Mouse (Mus musculus) heart, postnatal 25 days (tissue): Measurements from ENCODE around the gene Usp33. TPM values are rescaled to one million over a fixed set of nuclear protein-coding genes. Genes with fewer than 3 reads are reported as not detected.
"Not testable (repeated sequence)": the region's sequence is repeated elsewhere in the genome, so short reads cannot be mapped to it uniquely, and the experiment has no call there.

Experiments
- DNase-seq: peaks from one replicate; pipeline ENCODE4 v3.0.0; 2022; ENCODE audit warnings: low spot score
- intact Hi-C: fragments of 180-260 bp; cut with DNase I; formaldehyde crosslinking; loops from one replicate; pipeline ENCODE4 v1.15.1; 2025
- total RNA-seq, 2 experiments: library from RNA; stranded (reverse); gene quantifications; 2 replicates each; pipeline ENCODE4 v1.2.3; 2021

Usp33 gene
- total RNA-seq = 10 to 100 TPM; 22.3 to 25.2 TPM

GRCm38 (mm10) chr3:152345732-152346632 lies at the start of gene Usp33:
Gene Usp33 (plus strand): TSS chr3:152346478.
- intact Hi-C loops = no loop called here
- peak; percentile 86 for DNase-seq

GRCm38 (mm10) chr3:152300376-152301337 lies 45.6 kb upstream of the Usp33 start:
- intact Hi-C loops = no loop called here
- no peak for DNase-seq

GRCm38 (mm10) chr3:152302991-152303390 lies 43.3 kb upstream of the Usp33 start:
- intact Hi-C loops = no loop called here
- DNase-seq = no peak

- intact Hi-C loops = loop anchor here (2.0 kb wide), 1 partner anchor 39 kb away; no protein-coding TSS in a partner anchor
- DNase-seq = peak; percentile 42
Observed at GRCm38 (mm10) chr3:152304093-152304815, 42.0 kb upstream of the Usp33 start.

DNA sequence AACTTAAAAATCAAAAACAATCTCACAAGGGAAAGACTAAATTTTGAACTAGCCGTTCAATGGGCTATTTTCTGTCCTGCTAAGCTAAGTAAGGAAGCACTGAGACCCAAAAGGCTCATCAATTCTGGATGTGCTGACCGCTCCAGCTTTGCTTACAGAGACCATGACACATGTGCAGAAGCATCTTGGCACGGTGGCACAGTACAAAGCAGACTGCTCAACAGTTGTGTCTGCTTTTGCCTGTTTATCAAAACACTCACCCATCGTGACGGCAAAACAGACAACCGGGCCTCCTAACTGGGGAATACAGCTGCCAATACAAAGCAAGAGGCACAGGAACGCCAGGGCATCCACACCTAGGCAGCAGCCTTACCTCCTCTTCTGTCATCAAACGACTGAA lies 41.2 kb upstream of the Usp33 start:
- intact Hi-C loops = loop anchor here (2.0 kb wide), 1 partner anchor 40 kb away; no protein-coding TSS in a partner anchor
- DNase-seq = no peak

- DNase-seq = no peak
- intact Hi-C loops = loop anchor here (2.0 kb wide), 1 partner anchor 41 kb away; no protein-coding TSS in a partner anchor
Observed at GRCm38 (mm10) chr3:152305971-152306370, 40.3 kb upstream of the Usp33 start.

GRCm38 (mm10) chr3:152308485-152309249 lies 37.6 kb upstream of the Usp33 start:
- no peak for DNase-seq
- intact Hi-C loops = loop anchor here (2.0 kb wide), 1 partner anchor 50 kb away; no protein-coding TSS in a partner anchor

DNA sequence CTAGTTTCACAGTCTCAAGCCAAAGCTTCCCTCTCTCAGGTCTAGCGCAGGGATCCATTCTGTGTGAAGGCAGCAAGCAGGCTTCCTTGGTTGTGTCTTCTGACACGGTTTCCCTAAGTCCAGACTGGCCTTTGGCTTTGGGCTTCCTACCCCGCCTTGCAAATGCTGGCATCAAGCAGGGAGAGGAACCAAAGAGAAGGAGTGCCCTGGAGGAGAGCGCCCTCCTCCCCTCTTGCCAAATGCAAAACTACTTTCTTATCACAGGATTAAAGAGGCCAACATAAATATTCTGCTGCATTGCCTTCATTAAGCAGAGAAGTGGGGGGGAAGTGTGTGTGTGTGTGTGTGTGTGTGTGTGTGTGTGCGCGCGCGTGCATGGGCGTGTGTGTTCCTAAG lies 37.0 kb upstream of the Usp33 start:
- no peak for DNase-seq
- intact Hi-C loops = loop anchor here (2.0 kb wide), 1 partner anchor 50 kb away; no protein-coding TSS in a partner anchor

- not testable (repeated sequence) for DNase-seq
- intact Hi-C loops = loop anchor here (1.0 kb wide), 1 partner anchor 54 kb away; no protein-coding TSS in a partner anchor
Observed at GRCm38 (mm10) chr3:152314666-152315065, 31.6 kb upstream of the Usp33 start.

- intact Hi-C loops = loop anchor here (1.0 kb wide), 1 partner anchor 55 kb away; no protein-coding TSS in a partner anchor
- peak; percentile 64 for DNase-seq
Observed at GRCm38 (mm10) chr3:152315613-152316012, 30.7 kb upstream of the Usp33 start.

DNA sequence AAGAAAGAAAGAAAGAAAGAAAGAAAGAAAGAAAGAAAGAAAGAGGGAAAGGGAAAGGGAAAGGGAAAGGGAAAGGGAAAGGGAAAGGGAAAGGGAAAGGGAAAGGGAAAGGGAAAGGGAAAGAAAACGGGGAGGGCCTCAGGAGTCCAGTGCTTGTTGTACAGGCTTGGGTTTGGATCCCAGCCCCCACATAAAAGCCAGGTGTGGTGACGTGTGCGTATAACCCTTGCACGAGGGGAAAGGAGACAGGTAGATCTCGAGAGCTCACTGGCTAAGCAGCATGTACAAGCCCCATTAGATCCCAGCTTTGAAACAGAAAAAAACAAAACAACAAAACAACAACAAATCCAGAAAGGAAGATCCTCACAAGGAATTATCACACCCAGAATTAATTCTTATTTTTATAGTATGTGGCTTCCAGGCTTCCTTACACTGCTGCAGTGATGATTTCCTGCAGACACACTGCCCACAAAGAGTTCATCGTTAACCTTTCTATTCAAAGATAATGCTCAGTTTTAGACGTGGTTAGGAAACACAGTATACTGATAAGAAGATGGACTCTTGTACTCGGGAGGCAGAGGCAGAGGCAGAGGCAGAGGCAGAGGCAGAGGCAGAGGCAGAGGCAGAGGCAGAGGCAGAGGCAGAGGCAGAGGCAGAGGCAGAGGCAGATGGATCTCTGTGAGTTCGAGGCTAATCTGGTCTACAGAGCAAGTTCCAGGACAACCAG lies 29.7 kb upstream of the Usp33 start:
- DNase-seq, intact Hi-C loops: not testable (repeated sequence)

DNA sequence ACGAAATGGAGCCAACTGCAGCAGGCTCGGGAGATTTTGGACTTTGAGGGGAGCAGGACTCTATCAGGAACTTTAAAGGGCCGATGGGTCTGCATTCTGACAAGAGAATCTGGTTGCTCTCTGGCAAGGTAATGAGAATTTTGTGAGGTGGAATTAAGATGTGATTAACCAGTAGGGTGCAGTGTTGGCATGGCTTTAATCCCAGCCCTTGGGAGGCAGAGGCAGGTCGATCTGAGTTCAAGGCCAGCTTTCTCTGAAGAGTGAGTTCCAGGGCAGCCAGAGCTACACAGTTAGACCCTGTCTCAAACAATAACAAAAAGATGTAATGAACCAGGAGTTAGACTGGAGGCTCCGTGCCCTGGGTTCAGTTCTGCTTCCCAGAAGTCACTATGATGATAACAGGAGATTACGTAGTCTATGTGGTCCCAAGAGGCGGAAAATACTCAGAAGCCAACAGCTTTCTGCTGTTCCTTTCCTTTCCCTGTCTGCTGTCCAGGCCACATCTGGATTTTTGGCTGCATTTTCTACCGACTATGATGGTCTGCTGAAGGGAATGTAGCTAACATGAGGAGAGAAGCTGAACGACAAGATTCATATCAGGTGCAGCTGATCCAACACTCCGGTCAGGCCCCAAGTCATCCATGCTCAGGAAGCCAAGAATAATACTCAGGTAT lies 25.2 kb upstream of the Usp33 start:
- DNase-seq = peak; percentile 29
- intact Hi-C loops = no loop called here

GRCm38 (mm10) chr3:152321765-152322547 lies 24.3 kb upstream of the Usp33 start:
- DNase-seq = no peak
- intact Hi-C loops = no loop called here

DNA sequence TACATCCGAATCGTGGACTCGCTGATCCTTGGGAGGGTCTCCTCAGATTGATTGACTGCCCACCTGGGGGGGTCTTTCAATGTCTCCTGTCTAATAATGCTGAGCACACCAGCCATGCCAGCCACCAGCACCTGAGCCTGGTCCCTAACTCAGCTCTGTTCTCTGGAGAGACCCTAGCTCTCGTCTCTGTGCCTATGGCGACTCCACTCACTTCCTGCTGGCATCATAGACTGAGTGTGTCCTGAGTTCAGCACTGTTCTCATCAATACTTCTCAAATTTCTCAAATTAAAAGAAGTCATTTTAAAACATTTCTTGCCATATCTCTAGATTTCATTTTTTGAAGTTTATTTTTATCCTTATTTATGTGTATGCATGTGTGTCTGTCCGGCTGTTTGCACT lies 14.2 kb upstream of the Usp33 start:
- DNase-seq = no peak
- intact Hi-C loops = no loop called here

- no peak for DNase-seq
Observed at GRCm38 (mm10) chr3:152332545-152333300, 13.6 kb upstream of the Usp33 start.

DNA sequence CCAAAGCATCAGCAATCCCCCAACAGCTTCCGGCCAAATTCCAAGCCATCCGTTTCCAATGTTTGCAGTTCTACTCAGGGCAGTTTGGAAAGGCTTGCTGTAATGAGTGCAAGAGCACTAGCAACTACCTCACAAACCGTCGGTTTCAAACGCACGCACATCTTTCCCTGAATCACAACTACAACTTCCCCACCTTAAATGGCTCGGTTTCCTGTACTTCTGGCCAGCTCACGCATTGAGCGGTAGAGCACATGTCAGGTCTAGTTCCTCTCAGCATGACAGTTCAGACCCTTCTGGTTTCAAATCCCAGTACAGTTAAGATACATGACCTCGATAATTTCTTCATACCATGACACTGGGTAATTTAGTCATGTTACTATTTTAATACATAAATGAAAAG lies 12.6 kb upstream of the Usp33 start:
- intact Hi-C loops = no loop called here
- no peak for DNase-seq

More at GRCm38 (mm10) chr3:152332545-152333300, 13.6 kb upstream of the Usp33 start:
- intact Hi-C loops = no loop called here
